7 mouse cellular contexts compared by ENCODE assay signal in genomic region chr14:121339951-121340401, GRCm38 (mm10). TPM values are rescaled to one million over a fixed set of nuclear protein-coding genes. Genes with fewer than 3 reads are reported as not detected.
A peak's percentile ranks its signal among the peaks of the same experiment; 100 is the strongest.
DNase-seq lines count a peak whose midpoint lies in the region; ATAC-seq and TF ChIP-seq lines count a peak whose summit lies in the region.

No protein-coding gene starts in this region.

- peak overlapping the region; percentile 48 for H3K27ac ChIP-seq in heart, adult 2 months
- H3K27ac ChIP-seq in midbrain, embryonic 16.5 days (ENCODE audit: low read length), result no peak overlapping the region
- no peak overlapping the region for H3K27ac ChIP-seq in thymus, adult 2 months (ENCODE audit: control insufficient read depth, insufficient read depth, low read length)

- H3K27me3 ChIP-seq in heart, adult 2 months (ENCODE audit: control insufficient read depth, insufficient read depth, low read length), result no peaks in the 10 kb centered on the region
- no peaks in the 10 kb centered on the region for H3K27me3 ChIP-seq in midbrain, embryonic 16.5 days (ENCODE audit: control insufficient read depth, insufficient read depth, low read depth, low read length)
- H3K27me3 ChIP-seq in thymus, adult 2 months (ENCODE audit: control insufficient read depth, insufficient read depth, low read length), result no peaks in the 10 kb centered on the region

- 29% methylated on average over 8 of the region's 8 CpGs for WGBS in heart, adult 2 months
- 89% methylated on average over 8 of the region's 8 CpGs for WGBS in midbrain, embryonic 16.5 days
- WGBS in thymus, adult 2 months, result 87% methylated on average over 8 of the region's 8 CpGs

- H3K4me1 ChIP-seq in heart, adult 2 months (ENCODE audit: control insufficient read depth, insufficient read depth, low read length), result peaks cover 34% of the 10 kb centered on the region
- H3K4me1 ChIP-seq in midbrain, embryonic 16.5 days (ENCODE audit: control insufficient read depth, insufficient read depth, low read length), result no peaks in the 10 kb centered on the region
- peaks cover 15% of the 10 kb centered on the region for H3K4me1 ChIP-seq in thymus, adult 2 months (replicated peaks; ENCODE audit: control insufficient read depth, insufficient read depth, low read length)

- peaks cover 19% of the 10 kb centered on the region for H3K79me2 ChIP-seq in heart, adult 2 months (replicated peaks; ENCODE audit: control insufficient read depth, insufficient read depth, low read length)

- H3K4me3 ChIP-seq in heart, adult 2 months, result no peak overlapping the region
- no peak overlapping the region for H3K4me3 ChIP-seq in midbrain, embryonic 16.5 days (ENCODE audit: low read depth, low read length)
- no peak overlapping the region for H3K4me3 ChIP-seq in thymus, adult 2 months (ENCODE audit: control insufficient read depth, insufficient read depth, low read length)

- 0 out of 2 replicates have a peak, but pooled peaks have one; percentile 29 for TF ChIP-seq EP300 in heart, adult 2 months (IDR thresholded peaks at IDR 0.05; ENCODE audit: insufficient read depth, low read depth, low read length)

- TF ChIP-seq CTCF in heart, adult 2 months (IDR thresholded peaks at IDR 0.05), result no peak
- no peak for TF ChIP-seq CTCF in thymus, adult 2 months (IDR thresholded peaks at IDR 0.05; ENCODE audit: borderline replicate concordance, control insufficient read depth, extremely low read depth, insufficient read depth, low read length, poor library complexity)

- peak; percentile 34; the same call in 1 of the 2 replicates for ATAC-seq in midbrain, embryonic 16.5 days

- TF ChIP-seq POLR2A in heart, adult 2 months (IDR thresholded peaks at IDR 0.05; ENCODE audit: insufficient read depth, low read depth, low read length), result no peak
- TF ChIP-seq POLR2A in thymus, adult 2 months (IDR thresholded peaks at IDR 0.05; ENCODE audit: control insufficient read depth, extremely low read depth, insufficient read depth, low read length, poor library complexity), result no peak

- H3K36me3 ChIP-seq in heart, adult 2 months (ENCODE audit: control insufficient read depth, insufficient read depth, low read length), result no peaks in the 10 kb centered on the region
- H3K36me3 ChIP-seq in midbrain, embryonic 16.5 days (ENCODE audit: control insufficient read depth, insufficient read depth, low read length), result no peaks in the 10 kb centered on the region
- H3K36me3 ChIP-seq in thymus, adult 2 months (ENCODE audit: control insufficient read depth, insufficient read depth, low read length), result peaks cover 14% of the 10 kb centered on the region; the same call in 1 of the 2 replicates

- peak; percentile 32 to 64 for DNase-seq in urinary bladder, postnatal 4 days (ENCODE audit: low spot score in 2 of 2)
- no peak for DNase-seq in urinary bladder, postnatal 25 days (ENCODE audit: low spot score)
- peak; percentile 65 to 74 for DNase-seq in heart, adult 2 months
- DNase-seq in kidney, postnatal 10 days, result peak; percentile 79
- DNase-seq in Muller cell, postnatal 12 days (ENCODE audit: inconsistent ontology term), result no peak
- no peak for DNase-seq in thymus, adult 2 months

- intact Hi-C loops in heart, adult 2 months (cut with DNase I), result loop anchor here (5.0 kb wide), 1 partner anchor 58 kb away; no protein-coding TSS in a partner anchor

- no peaks in the 10 kb centered on the region for H3K9me3 ChIP-seq in midbrain, embryonic 16.5 days (replicated peaks; ENCODE audit: control insufficient read depth, low read length, poor library complexity, severe bottlenecking)

- no peak overlapping the region for H3K4me2 ChIP-seq in midbrain, embryonic 16.5 days (ENCODE audit: low read length)

- H3K9ac ChIP-seq in heart, adult 2 months (ENCODE audit: low read depth, low read length), result 0 out of 2 replicates have a peak overlapping the region, but pooled peaks have one; percentile 10
- H3K9ac ChIP-seq in midbrain, embryonic 16.5 days (ENCODE audit: low read depth, low read length), result no peak overlapping the region

RNA-seq across cellular contexts. Expression of gene Stk24, which starts 39.8 kb away (rescaled TPM):
- 10 to 100 TPM; 70.2 to 75.6 TPM for total RNA-seq in heart, adult 2 months (2021)
- polyA plus RNA-seq in heart, adult 2 months (2012; rRNA removed), result 21.4 and 38.8 TPM in 2 replicates
- polyA plus RNA-seq in midbrain, embryonic 16.5 days (2015; fragmentation: Nextera tagmentation; extraction: Ambion mirVana), result 14.5 and 16.1 TPM in 2 replicates
- 54.9 and 57.1 TPM in 2 replicates for polyA plus RNA-seq in thymus, adult 2 months (2012; rRNA removed)

Comparison
In these comparisons a context has a peak if more than half of its experiments do, and no peak if none do; other contexts are left out.
1. DNase-seq: peak in urinary bladder, postnatal 4 days (2 of 2), heart, adult 2 months (2 of 2) and kidney, postnatal 10 days (single experiment); none in urinary bladder, postnatal 25 days (single experiment), Muller cell, postnatal 12 days (single experiment) and thymus, adult 2 months (single experiment).